Mouse (Mus musculus): ENCODE data around the gene Trpv3.
A peak's percentile ranks its signal among the peaks of the same experiment; 100 is the strongest.
"Not testable (repeated sequence)": the region's sequence is repeated elsewhere in the genome, so short reads cannot be mapped to it uniquely, and the experiment has no call there.

Gene Trpv3

GRCm38 (mm10) chr11:73289621-73290020 lies 22.4 kb downstream of the Trpv3 start:
- DNase-seq (ENCODE audit: low spot score), result no peak

GRCm38 (mm10) chr11:73303123-73303522 lies 35.9 kb downstream of the Trpv3 start:
- no peak for DNase-seq (ENCODE audit: low spot score)

- no peak for DNase-seq (ENCODE audit: low spot score)
Measured at GRCm38 (mm10) chr11:73315961-73316360, 48.8 kb downstream of the Trpv3 start.

GRCm38 (mm10) chr11:73318581-73318980 lies 51.4 kb downstream of the Trpv3 start:
- DNase-seq (ENCODE audit: low spot score), result not testable (repeated sequence)

GRCm38 (mm10) chr11:73321064-73321463 lies 53.9 kb downstream of the Trpv3 start:
- not testable (repeated sequence) for DNase-seq (ENCODE audit: low spot score)

GRCm38 (mm10) chr11:73323906-73324830 lies 57.0 kb downstream of the Trpv3 start:
- no peak for DNase-seq (ENCODE audit: low spot score)

GRCm38 (mm10) chr11:73326485-73326886 lies 59.3 kb downstream of the Trpv3 start:
- peak; percentile 5 for DNase-seq (ENCODE audit: low spot score)

- no peak for DNase-seq (ENCODE audit: low spot score)
Measured at GRCm38 (mm10) chr11:73327361-73327760, 60.2 kb downstream of the Trpv3 start.

- no peak for DNase-seq (ENCODE audit: low spot score)
Measured at GRCm38 (mm10) chr11:73329442-73329841, 62.3 kb downstream of the Trpv3 start, which contains the start of the genes Aspa, Gm49340 and Spata22. TSS of gene Aspa (minus strand) at chr11:73329596. TSS of gene Gm49340 (plus strand) at chr11:73329741. TSS of gene Spata22 (plus strand) at chr11:73329741.

- DNase-seq (ENCODE audit: low spot score), result no peak
Measured at GRCm38 (mm10) chr11:73333357-73333756, 66.2 kb downstream of the Trpv3 start.

GRCm38 (mm10) chr11:73336919-73337318 lies 69.7 kb downstream of the Trpv3 start:
- no peak for DNase-seq (ENCODE audit: low spot score)

Measured in urinary bladder, postnatal 25 days (tissue).